Mouse (Mus musculus) liver, adult 2 months (tissue): ENCODE measurements around the gene Ptrh1. TPM values are rescaled to one million over a fixed set of nuclear protein-coding genes. Genes with fewer than 3 reads are reported as not detected.
A peak's percentile ranks its signal among the peaks of the same experiment; 100 is the strongest.

Experiments used
- DNase-seq: peaks from one replicate; pipeline ENCODE4 v3.0.0-alpha.2; 2011; ENCODE audit warnings: low read depth, low spot score; ENCODE audit errors: extremely low read depth
- H3K27ac ChIP-seq: fragments of 200-500 bp; replicated peaks from 2 replicates; pipeline ENCODE4 v1.5.1; 2012; ENCODE audit warnings: low read depth, mild to moderate bottlenecking, control low read depth, inconsistent platforms, low read length; ENCODE audit not compliant: insufficient read depth
- H3K27me3 ChIP-seq: fragments of 200-500 bp; 2 replicates; pipeline ENCODE4 v1.6.1; 2012; ENCODE audit warnings: mild to moderate bottlenecking, moderate library complexity, low read length, inconsistent platforms; ENCODE audit not compliant: control insufficient read depth, insufficient read depth
- H3K36me3 ChIP-seq: fragments of 200-500 bp; 2 replicates; pipeline ENCODE4 v1.6.1; 2012; ENCODE audit warnings: low read length, inconsistent platforms; ENCODE audit not compliant: control insufficient read depth, insufficient read depth
- H3K4me1 ChIP-seq: fragments of 200-500 bp; 2 replicates; pipeline ENCODE4 v1.6.1; 2011; ENCODE audit warnings: low read length; ENCODE audit not compliant: control insufficient read depth, insufficient read depth
- H3K4me3 ChIP-seq: fragments of 200-500 bp; 2 replicates; pipeline ENCODE4 v1.5.1; 2011; ENCODE audit warnings: low read depth, mild to moderate bottlenecking, control low read depth, low read length, moderate library complexity; ENCODE audit not compliant: insufficient read depth
- H3K79me2 ChIP-seq: fragments of 200-500 bp; 2 replicates; pipeline ENCODE4 v1.6.1; 2012; ENCODE audit warnings: inconsistent platforms, mild to moderate bottlenecking, low read length, moderate library complexity; ENCODE audit not compliant: control insufficient read depth, insufficient read depth
- H3K9ac ChIP-seq: fragments of 200-500 bp; 2 replicates; pipeline ENCODE4 v1.6.1; 2012; ENCODE audit warnings: low read depth, mild to moderate bottlenecking, control low read depth, inconsistent platforms, low read length
- CTCF ChIP-seq: fragments of 200-500 bp; IDR thresholded peaks from 2 replicates; pipeline ENCODE4 v1.5.1; 2011; ENCODE audit warnings: low read depth, low read length, control low read depth
- POLR2A ChIP-seq: fragments of 200-500 bp; IDR thresholded peaks from 2 replicates; pipeline ENCODE4 v1.6.1; 2011; ENCODE audit warnings: low read length, control low read depth; ENCODE audit not compliant: insufficient read depth; ENCODE audit errors: extremely low read depth
- WGBS: fragments of 180-500 bp; shearing (Covaris S2); methylation state at CpG from one replicate; pipeline ENCODE4 v1.1.7; 2018; 5-methylcytosine and 5-hydroxymethylcytosine counted together
- polyA plus RNA-seq: library from polyadenylated mRNA; depleted of rRNA; stranded (reverse); fragments of >200 nt; gene quantifications from 2 replicates; pipeline ENCODE4 v1.2.3, GENCODE M21; 2012
- total RNA-seq: library from RNA; depleted of rRNA; stranded (reverse); fragments of >200 nt; gene quantifications from 2 replicates; pipeline ENCODE4 v1.2.3, GENCODE M21; 2014

Gene Ptrh1
- total and polyA plus RNA-seq, 2 experiments, result 1.2 to 2.3 TPM

GRCm38 (mm10) chr2:32740916-32741272 is 34.7 kb upstream of the Ptrh1 start, which contains the start of gene 6330409D20Rik:
Gene 6330409D20Rik (minus strand): TSS chr2:32741016.
- H3K27ac ChIP-seq, result no peak within 1 kb of the TSS

GRCm38 (mm10) chr2:32741273-32742172 is 34.1 kb upstream of the Ptrh1 start:
- H3K36me3 ChIP-seq, result no peaks in the 10 kb centered on the region
- H3K9ac ChIP-seq, result peak overlapping the region; percentile 24; the same call in 1 of the 2 replicates
- TF ChIP-seq CTCF (no peak), POLR2A (no peak)
- H3K27me3 ChIP-seq, result peaks cover 7% of the 10 kb centered on the region
- H3K79me2 ChIP-seq, result no peaks in the 10 kb centered on the region
- no peak for DNase-seq
- H3K27ac ChIP-seq, result no peak overlapping the region
- H3K4me1 ChIP-seq, result peaks cover under 1% of the 10 kb centered on the region; the same call in 1 of the 2 replicates
- 12% methylated on average over 57 of the region's 58 CpGs for WGBS
- no peak overlapping the region; the same call in 1 of the 2 replicates for H3K4me3 ChIP-seq

More at GRCm38 (mm10) chr2:32740916-32741272, 34.7 kb upstream of the Ptrh1 start, which contains the start of gene 6330409D20Rik:
- Histone ChIP-seq H3K79me2 (no peaks in the 10 kb centered on the region), H3K9ac (peak within 1 kb of the TSS; percentile 24; the same call in 1 of the 2 replicates), H3K4me1 (peaks cover 4% of the 10 kb centered on the region; the same call in 1 of the 2 replicates), H3K36me3 (no peaks in the 10 kb centered on the region), H3K4me3 (no peak within 1 kb of the TSS; the same call in 1 of the 2 replicates), H3K27me3 (peaks cover 7% of the 10 kb centered on the region)
- 24% methylated on average over 11 of the region's 11 CpGs for WGBS
- TF ChIP-seq CTCF (no peak), POLR2A (no peak)
- no peak for DNase-seq

- Histone ChIP-seq H3K27me3 (peaks cover 7% of the 10 kb centered on the region), H3K9ac (no peak overlapping the region), H3K79me2 (no peaks in the 10 kb centered on the region), H3K4me1 (no peaks in the 10 kb centered on the region), H3K36me3 (no peaks in the 10 kb centered on the region), H3K27ac (no peak overlapping the region), H3K4me3 (no peak overlapping the region)
- WGBS, result 38% methylated on average over 18 of the region's 18 CpGs
- TF ChIP-seq CTCF (no peak), POLR2A (no peak)
- no peak for DNase-seq
Measured at GRCm38 (mm10) chr2:32742173-32742531, 33.4 kb upstream of the Ptrh1 start.

GRCm38 (mm10) chr2:32744272-32744982 is 31.2 kb upstream of the Ptrh1 start:
- no peaks in the 10 kb centered on the region for H3K79me2 ChIP-seq
- H3K9ac ChIP-seq, result no peak overlapping the region
- H3K4me3 ChIP-seq, result no peak overlapping the region
- no peaks in the 10 kb centered on the region for H3K4me1 ChIP-seq
- DNase-seq, result no peak
- WGBS, result 77% methylated on average over 15 of the region's 15 CpGs
- no peaks in the 10 kb centered on the region for H3K36me3 ChIP-seq
- no peak for TF ChIP-seq POLR2A
- TF ChIP-seq CTCF, result no peak
- H3K27me3 ChIP-seq, result peaks cover 7% of the 10 kb centered on the region
- H3K27ac ChIP-seq, result no peak overlapping the region

GRCm38 (mm10) chr2:32749082-32749481 is 26.5 kb upstream of the Ptrh1 start:
- H3K4me1 ChIP-seq, result peaks cover 5% of the 10 kb centered on the region
- no peak overlapping the region for H3K27ac ChIP-seq
- no peak for TF ChIP-seq CTCF
- no peak for TF ChIP-seq POLR2A
- H3K79me2 ChIP-seq, result no peaks in the 10 kb centered on the region
- no peak overlapping the region for H3K4me3 ChIP-seq
- H3K27me3 ChIP-seq, result no peaks in the 10 kb centered on the region
- no peak overlapping the region for H3K9ac ChIP-seq
- WGBS, result 94% methylated on average over 16 of the region's 16 CpGs
- no peaks in the 10 kb centered on the region for H3K36me3 ChIP-seq
- DNase-seq, result no peak
